Mouse (Mus musculus) heart, postnatal 0 days (tissue): ENCODE results near the gene Tpst1. TPM values are rescaled to one million over a fixed set of nuclear protein-coding genes. Genes with fewer than 3 reads are reported as not detected.

Experiments
- ATAC-seq: fragments of 200-750 bp; cut with Nextera tagmentation; 2 replicates; pipeline ENCODE4 v1.8.0; 2017; ENCODE audit warnings: low read depth, moderate number of reproducible peaks, moderate library complexity; ENCODE audit not compliant: insufficient read depth
- DNase-seq: peaks from one replicate; pipeline ENCODE4 v3.0.0-alpha.2; 2016; ENCODE audit warnings: low spot score
- H3K27ac ChIP-seq: fragments of 300-500 bp; sonication (generic); 2 replicates; pipeline ENCODE4 v1.5.1; 2014; ENCODE audit warnings: low read depth, mild to moderate bottlenecking
- H3K27me3 ChIP-seq: fragments of 300-500 bp; sonication (generic); 2 replicates; pipeline ENCODE4 v1.6.1; 2014; ENCODE audit warnings: low read length, mixed read lengths; ENCODE audit not compliant: control insufficient read depth, insufficient read depth
- H3K36me3 ChIP-seq: fragments of 300-500 bp; sonication (generic); replicated peaks from 2 replicates; pipeline ENCODE4 v1.6.1; 2014; ENCODE audit warnings: low read length, mixed read lengths; ENCODE audit not compliant: control insufficient read depth, insufficient read depth
- H3K4me1 ChIP-seq: fragments of 300-500 bp; sonication (generic); 2 replicates; pipeline ENCODE4 v1.6.1; 2014; ENCODE audit warnings: antibody characterized with exemption; ENCODE audit not compliant: control insufficient read depth, insufficient read depth
- H3K4me2 ChIP-seq: fragments of 300-500 bp; sonication (generic); 2 replicates; pipeline ENCODE4 v1.6.1; 2014; ENCODE audit warnings: low read depth, mild to moderate bottlenecking, low read length, moderate library complexity
- H3K4me3 ChIP-seq: fragments of 300-500 bp; sonication (generic); 2 replicates; pipeline ENCODE4 v1.5.1; 2014; ENCODE audit warnings: low read depth, low read length
- H3K9ac ChIP-seq: fragments of 300-500 bp; sonication (generic); replicated peaks from 2 replicates; pipeline ENCODE4 v1.6.1; 2014; ENCODE audit warnings: low read depth, low read length, mixed read lengths
- H3K9me3 ChIP-seq: fragments of 300-500 bp; sonication (generic); replicated peaks from 2 replicates; pipeline ENCODE4 v1.6.1; 2016; ENCODE audit warnings: low read length; ENCODE audit not compliant: control insufficient read depth
- CTCF ChIP-seq: IDR thresholded peaks from 2 replicates; pipeline ENCODE4 v1.5.1; 2016; ENCODE audit warnings: antibody characterized with exemption, control low read depth, low read depth
- EP300 ChIP-seq: IDR thresholded peaks from 2 replicates; pipeline ENCODE4 v1.6.1; 2016; ENCODE audit warnings: antibody characterized with exemption, low read depth
- WGBS: fragments of 180-500 bp; shearing (Covaris S2); extraction: QIAGEN DNeasy Blood & Tissue Kit; methylation state at CpG from one replicate; pipeline ENCODE4 v1.1.7; 2014; 5-methylcytosine and 5-hydroxymethylcytosine counted together
- polyA plus RNA-seq: library from polyadenylated mRNA; unstranded; fragments of >200 nt; fragmentation: Nextera tagmentation; extraction: Ambion mirVana; gene quantifications from 2 replicates; pipeline ENCODE4 v1.2.1, GENCODE M21; 2015
- total RNA-seq: library from RNA; depleted of rRNA; stranded (reverse); fragments of >200 nt; gene quantifications from 2 replicates; pipeline ENCODE4 v1.2.3, GENCODE M21; 2014; ENCODE audit warnings: low replicate concordance; rRNA removed

Gene Tpst1
- total RNA-seq (12.2 and 20.7 TPM in 2 replicates), polyA plus RNA-seq (23.7 and 27.9 TPM in 2 replicates)

DNA sequence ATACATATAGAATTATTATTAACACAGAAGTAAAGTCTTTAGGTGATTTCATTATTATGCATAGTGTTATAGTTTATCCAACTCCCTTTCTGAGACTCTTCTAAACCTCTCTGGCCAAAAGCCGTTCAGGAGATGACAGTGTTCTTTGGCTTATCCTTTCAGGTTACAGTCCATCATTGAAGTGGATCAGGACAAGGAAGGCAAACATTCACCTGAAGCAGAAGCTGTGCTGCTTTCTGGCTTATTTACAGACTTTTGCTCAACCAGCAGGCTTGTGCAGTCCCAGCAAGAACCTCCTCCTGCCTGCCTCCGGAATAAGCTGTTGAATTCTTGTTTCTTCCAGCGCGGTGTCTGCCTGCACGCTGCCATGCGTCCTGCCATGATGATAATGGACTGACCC lies at the start of gene Tpst1:
TSS of gene Tpst1 (plus strand) at position 301 of the 400 bp plus-strand sequence.
- Histone ChIP-seq H3K27me3 (peaks cover 6% of the 10 kb centered on the region; the same call in 1 of the 2 replicates), H3K4me2 (no peak within 1 kb of the TSS), H3K9me3 (no peaks in the 10 kb centered on the region), H3K4me3 (no peak within 1 kb of the TSS), H3K27ac (no peak within 1 kb of the TSS), H3K4me1 (no peaks in the 10 kb centered on the region), H3K9ac (no peak within 1 kb of the TSS), H3K36me3 (no peaks in the 10 kb centered on the region)
- DNase-seq (no peak), ATAC-seq (no peak)
- 80% methylated on average over 6 of the region's 6 CpGs for WGBS
- TF ChIP-seq EP300 = no peak

DNA sequence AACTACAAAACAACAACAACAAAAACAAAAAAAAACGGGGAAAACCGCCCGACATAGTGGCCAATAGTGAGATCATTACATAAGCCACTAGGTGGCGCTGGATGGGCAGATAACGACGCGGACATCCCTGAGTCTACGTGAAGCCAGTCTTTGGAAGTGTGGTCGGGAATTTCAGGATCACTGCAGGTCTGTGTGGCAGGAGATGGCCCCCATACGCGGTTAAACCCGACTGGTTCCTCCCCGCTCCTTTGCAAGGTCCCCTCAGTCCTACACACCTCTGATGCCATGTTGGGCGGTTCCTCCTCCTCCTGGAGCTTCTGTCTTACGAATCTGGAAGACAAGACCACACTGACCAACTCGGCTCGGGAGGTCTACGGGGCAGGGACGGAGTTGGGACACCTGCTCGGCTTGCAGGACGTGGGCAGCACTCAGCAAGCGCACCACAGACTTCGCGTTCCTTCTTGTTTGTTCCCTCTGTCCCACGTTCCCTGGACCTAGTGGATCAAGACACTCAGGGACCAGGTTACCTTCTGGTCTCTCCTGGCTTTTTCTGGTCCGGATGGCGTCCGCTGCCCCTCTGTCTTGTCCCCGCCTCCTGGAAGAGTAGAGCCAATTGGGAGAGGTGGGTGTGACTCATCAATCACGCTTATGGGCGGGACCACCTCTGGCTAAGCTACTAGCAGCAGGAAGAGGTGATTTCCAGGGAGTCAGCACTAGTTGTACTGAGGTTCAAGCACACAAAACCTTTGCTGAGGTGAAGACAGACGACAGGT lies 49.2 kb upstream of the Tpst1 start:
- H3K9ac ChIP-seq = peak overlapping the region; percentile 57; the same call in 1 of the 2 replicates
- H3K27ac ChIP-seq = peak overlapping the region; percentile 73
- peak overlapping the region; percentile 89 for H3K4me2 ChIP-seq
- DNase-seq (peak; percentile 96), ATAC-seq (peak; percentile 92)
- peak overlapping the region; percentile 65 for H3K4me3 ChIP-seq
- H3K27me3 ChIP-seq = no peaks in the 10 kb centered on the region
- whole genome bisulfite sequencing = under 1% methylated on average over 32 of the region's 32 CpGs
- H3K4me1 ChIP-seq = no peaks in the 10 kb centered on the region
- TF ChIP-seq CTCF = peak; percentile 80
- no peak for TF ChIP-seq EP300
- no peaks in the 10 kb centered on the region for H3K9me3 ChIP-seq
- no peaks in the 10 kb centered on the region for H3K36me3 ChIP-seq

DNA sequence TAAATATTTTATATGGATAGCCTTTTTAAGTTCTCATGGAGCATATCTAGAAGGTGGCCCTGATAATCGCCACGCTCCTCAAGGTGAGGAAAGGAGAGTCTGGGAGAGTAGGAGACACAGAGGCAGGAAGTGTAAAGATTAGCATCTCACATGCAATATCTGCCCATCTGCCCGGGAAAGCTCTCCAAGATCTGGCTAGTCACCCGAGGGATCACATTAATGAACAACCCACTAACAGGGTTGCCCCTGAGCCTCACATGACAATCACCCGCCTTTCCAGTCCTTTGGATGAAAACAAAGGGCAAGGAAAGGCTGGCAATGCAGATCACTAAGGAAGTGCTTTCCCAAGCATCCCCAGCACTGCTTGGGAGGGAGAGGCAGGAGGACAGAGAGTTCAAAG lies 46.0 kb upstream of the Tpst1 start:
- Histone ChIP-seq H3K27me3 (no peaks in the 10 kb centered on the region), H3K9ac (no peak overlapping the region), H3K36me3 (no peaks in the 10 kb centered on the region), H3K4me2 (no peak overlapping the region), H3K4me1 (no peaks in the 10 kb centered on the region; the same call in 1 of the 2 replicates), H3K27ac (no peak overlapping the region), H3K4me3 (no peak overlapping the region), H3K9me3 (no peaks in the 10 kb centered on the region)
- TF ChIP-seq CTCF (no peak), EP300 (no peak)
- WGBS = 58% methylated on average over 5 of the region's 5 CpGs
- DNase-seq (no peak), ATAC-seq (no peak)

DNA sequence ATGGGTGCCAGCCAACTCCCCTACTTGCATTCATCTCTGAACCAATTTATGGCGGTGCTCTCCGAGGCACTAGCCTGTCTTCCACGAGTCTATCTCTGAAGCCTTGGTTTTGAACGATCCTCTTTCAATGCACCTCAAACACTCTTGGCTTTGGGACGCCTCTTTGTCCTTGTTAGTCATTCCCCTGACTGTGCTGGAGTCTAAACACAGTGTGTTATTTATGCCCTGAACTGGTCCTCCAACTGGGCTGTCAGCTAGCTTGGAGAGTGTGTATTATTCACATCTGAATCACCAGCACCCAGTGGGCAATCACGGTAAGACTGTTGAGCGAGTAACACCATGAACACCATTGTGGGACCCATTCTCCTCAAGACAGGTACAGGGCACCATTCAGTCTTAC lies 45.4 kb upstream of the Tpst1 start:
- H3K4me3 ChIP-seq = no peak overlapping the region
- TF ChIP-seq CTCF = no peak
- TF ChIP-seq EP300 = no peak
- no peaks in the 10 kb centered on the region; the same call in 1 of the 2 replicates for H3K4me1 ChIP-seq
- no peak overlapping the region for H3K27ac ChIP-seq
- 79% methylated on average over 7 of the region's 7 CpGs for WGBS
- H3K4me2 ChIP-seq = no peak overlapping the region
- no peaks in the 10 kb centered on the region for H3K36me3 ChIP-seq
- no peak overlapping the region for H3K9ac ChIP-seq
- ATAC-seq = no peak
- H3K27me3 ChIP-seq = no peaks in the 10 kb centered on the region
- DNase-seq = no peak
- H3K9me3 ChIP-seq = no peaks in the 10 kb centered on the region

DNA sequence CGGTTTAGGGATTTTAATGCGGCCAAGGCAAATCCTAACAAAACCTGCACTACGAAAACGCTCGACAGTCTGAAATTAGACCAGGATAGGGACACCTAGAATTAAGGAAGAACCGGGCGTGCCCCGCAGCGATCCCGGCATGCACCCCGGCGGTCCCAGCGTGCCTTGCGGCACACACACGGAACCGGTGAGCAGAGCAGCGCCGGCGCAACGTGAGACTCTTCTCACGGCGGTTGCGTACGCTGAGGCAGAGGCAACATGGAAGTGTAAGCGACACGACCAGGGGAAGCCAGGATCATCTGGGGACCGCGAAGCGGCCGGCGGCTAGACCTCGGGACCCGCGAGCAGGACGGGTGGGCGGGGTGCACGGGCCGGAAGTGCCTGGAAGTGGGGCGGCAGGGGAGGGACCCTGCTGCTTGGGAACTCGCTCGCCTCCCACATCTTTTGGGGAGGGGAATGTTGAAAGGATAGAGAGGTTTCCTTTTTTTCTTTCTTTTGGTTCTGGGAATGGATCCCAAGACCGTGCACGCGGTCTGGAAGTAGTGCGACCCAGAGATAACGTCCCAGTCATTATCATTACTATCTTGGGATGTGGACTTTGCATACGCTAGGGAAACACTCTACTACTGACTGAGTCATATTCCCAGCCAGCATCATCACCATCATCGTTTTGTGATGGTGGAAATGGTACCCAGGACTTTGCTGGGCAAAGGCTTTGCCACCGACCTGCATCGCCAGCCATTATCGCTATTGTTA lies 43.8 kb upstream of the Tpst1 start, which contains the start of the genes Asl and Crcp:
TSS of gene Asl (minus strand) at position 106 of the 756 bp plus-strand sequence.
TSS of gene Crcp (plus strand) at position 149 of the 756 bp plus-strand sequence.
- no peaks in the 10 kb centered on the region for H3K27me3 ChIP-seq
- ATAC-seq (peak; percentile 79), DNase-seq (peak; percentile 75)
- 2% methylated on average over 51 of the region's 51 CpGs for WGBS
- no peaks in the 10 kb centered on the region for H3K36me3 ChIP-seq
- H3K4me1 ChIP-seq = no peaks in the 10 kb centered on the region; the same call in 1 of the 2 replicates
- H3K4me3 ChIP-seq = peak within 1 kb of the TSS; percentile 66
- peak within 1 kb of the TSS; percentile 75 for H3K4me2 ChIP-seq
- TF ChIP-seq EP300 (no peak), CTCF (no peak)
- H3K27ac ChIP-seq = peak within 1 kb of the TSS; percentile 77
- no peaks in the 10 kb centered on the region for H3K9me3 ChIP-seq
- peak within 1 kb of the TSS; percentile 64 for H3K9ac ChIP-seq
